Mouse (Mus musculus) kidney, adult 2 months (tissue): ENCODE data around the gene Flnc. TPM values are rescaled to one million over a fixed set of nuclear protein-coding genes. Genes with fewer than 3 reads are reported as not detected.
A peak's percentile ranks its signal among the peaks of the same experiment; 100 is the strongest.

Experiments
- DNase-seq: peaks from one replicate; pipeline ENCODE4 v3.0.0; 2021
- H3K27ac ChIP-seq: fragments of 200-500 bp; 2 replicates; pipeline ENCODE4 v1.5.1; 2012; ENCODE audit warnings: low read depth, low read length, control low read depth, inconsistent platforms; ENCODE audit not compliant: insufficient read depth
- H3K27me3 ChIP-seq: fragments of 200-500 bp; replicated peaks from 2 replicates; pipeline ENCODE4 v1.6.1; 2012; ENCODE audit warnings: mild to moderate bottlenecking, moderate library complexity, low read length, inconsistent platforms; ENCODE audit not compliant: control insufficient read depth, insufficient read depth
- H3K36me3 ChIP-seq: fragments of 200-500 bp; 2 replicates; pipeline ENCODE4 v1.6.1; 2012; ENCODE audit warnings: mild to moderate bottlenecking, moderate library complexity, low read length, inconsistent platforms; ENCODE audit not compliant: control insufficient read depth, insufficient read depth
- H3K4me1 ChIP-seq: fragments of 200-500 bp; 2 replicates; pipeline ENCODE4 v1.6.1; 2011; ENCODE audit warnings: low read length; ENCODE audit not compliant: control insufficient read depth, insufficient read depth
- H3K4me3 ChIP-seq: fragments of 200-500 bp; 2 replicates; pipeline ENCODE4 v1.5.1; 2011; ENCODE audit warnings: mild to moderate bottlenecking, low read depth, low read length, control low read depth; ENCODE audit not compliant: insufficient read depth
- CTCF ChIP-seq: fragments of 200-500 bp; conservative IDR thresholded peaks from 2 replicates; pipeline ENCODE4 v1.5.1; 2011; ENCODE audit warnings: low read depth, mild to moderate bottlenecking, control low read depth, low read length, moderate library complexity, mixed read lengths; ENCODE audit not compliant: insufficient read depth, insufficient read length
- POLR2A ChIP-seq: fragments of 200-500 bp; IDR thresholded peaks from one replicate; pipeline ENCODE4 v1.6.1; 2011; ENCODE audit warnings: low read depth, low read length, control low read depth
- WGBS: fragments of 180-500 bp; shearing (Covaris S2); methylation state at CpG from one replicate; pipeline ENCODE4 v1.1.7; 2018; 5-methylcytosine and 5-hydroxymethylcytosine counted together
- polyA plus RNA-seq: library from polyadenylated mRNA; depleted of rRNA; stranded (reverse); fragments of >200 nt; gene quantifications from 2 replicates; pipeline ENCODE4 v1.2.3, GENCODE M21; 2012

The Flnc gene
- polyA plus RNA-seq, 1 experiment = 2.6 TPM

GRCm38 (mm10) chr6:29439251-29439650, 6.2 kb downstream of the Flnc start:
- no peak for TF ChIP-seq CTCF
- TF ChIP-seq POLR2A = no peak
- H3K27ac ChIP-seq = no peak overlapping the region
- no peaks in the 10 kb centered on the region for H3K36me3 ChIP-seq
- no peaks in the 10 kb centered on the region for H3K4me1 ChIP-seq
- H3K4me3 ChIP-seq = no peak overlapping the region
- H3K27me3 ChIP-seq = no peaks in the 10 kb centered on the region
- no peak for DNase-seq
- 88% methylated on average over 4 of the region's 4 CpGs for WGBS

- WGBS = 95% methylated on average over 6 of the region's 6 CpGs
- no peaks in the 10 kb centered on the region for H3K27me3 ChIP-seq
- no peak overlapping the region for H3K27ac ChIP-seq
- no peaks in the 10 kb centered on the region for H3K4me1 ChIP-seq
- H3K36me3 ChIP-seq = no peaks in the 10 kb centered on the region
- TF ChIP-seq POLR2A (no peak), CTCF (no peak)
- no peak for DNase-seq
- H3K4me3 ChIP-seq = no peak overlapping the region
Observed at GRCm38 (mm10) chr6:29439789-29440188, 6.7 kb downstream of the Flnc start.

- no peak overlapping the region for H3K27ac ChIP-seq
- H3K27me3 ChIP-seq = no peaks in the 10 kb centered on the region
- DNase-seq = peak; percentile 39
- WGBS = 70% methylated on average over 11 of the region's 11 CpGs
- H3K36me3 ChIP-seq = no peaks in the 10 kb centered on the region
- no peak overlapping the region for H3K4me3 ChIP-seq
- TF ChIP-seq POLR2A (no peak), CTCF (peak; percentile 74)
- H3K4me1 ChIP-seq = no peaks in the 10 kb centered on the region
Observed at GRCm38 (mm10) chr6:29444773-29445172, 11.7 kb downstream of the Flnc start.

GRCm38 (mm10) chr6:29445354-29445753, 12.3 kb downstream of the Flnc start:
- TF ChIP-seq CTCF (no peak), POLR2A (no peak)
- Histone ChIP-seq H3K4me1 (no peaks in the 10 kb centered on the region), H3K4me3 (no peak overlapping the region), H3K27me3 (no peaks in the 10 kb centered on the region), H3K27ac (no peak overlapping the region), H3K36me3 (no peaks in the 10 kb centered on the region)
- DNase-seq = no peak
- WGBS = 90% methylated on average over 7 of the region's 7 CpGs

GRCm38 (mm10) chr6:29449858-29450257, 16.8 kb downstream of the Flnc start:
- no peak overlapping the region for H3K4me3 ChIP-seq

GRCm38 (mm10) chr6:29450667-29451066, 17.6 kb downstream of the Flnc start:
- H3K4me3 ChIP-seq = no peak overlapping the region
- H3K27ac ChIP-seq = no peak overlapping the region
- H3K27me3 ChIP-seq = no peaks in the 10 kb centered on the region
- H3K4me1 ChIP-seq = no peaks in the 10 kb centered on the region
- no peak for TF ChIP-seq CTCF
- TF ChIP-seq POLR2A = no peak
- no peak for DNase-seq
- no peaks in the 10 kb centered on the region for H3K36me3 ChIP-seq
- 96% methylated on average over 6 of the region's 6 CpGs for WGBS

More at GRCm38 (mm10) chr6:29449858-29450257, 16.8 kb downstream of the Flnc start:
- Histone ChIP-seq H3K36me3 (no peaks in the 10 kb centered on the region), H3K27me3 (no peaks in the 10 kb centered on the region), H3K27ac (no peak overlapping the region), H3K4me1 (no peaks in the 10 kb centered on the region)
- TF ChIP-seq POLR2A = no peak
- TF ChIP-seq CTCF = no peak
- DNase-seq = no peak
- WGBS = 27% methylated on average over 4 of the region's 4 CpGs

- 64% methylated on average over 7 of the region's 7 CpGs for WGBS
- TF ChIP-seq CTCF (no peak), POLR2A (no peak)
- H3K36me3 ChIP-seq = no peaks in the 10 kb centered on the region
Observed at GRCm38 (mm10) chr6:29461502-29461901, 28.4 kb downstream of the Flnc start.

GRCm38 (mm10) chr6:29463388-29463787, 30.3 kb downstream of the Flnc start:
- no peak for DNase-seq
- WGBS = 81% methylated on average over 3 of the region's 3 CpGs
- TF ChIP-seq CTCF (no peak), POLR2A (no peak)
- Histone ChIP-seq H3K4me3 (no peak overlapping the region), H3K27me3 (no peaks in the 10 kb centered on the region), H3K4me1 (no peaks in the 10 kb centered on the region), H3K27ac (no peak overlapping the region), H3K36me3 (no peaks in the 10 kb centered on the region)

More at GRCm38 (mm10) chr6:29461502-29461901, 28.4 kb downstream of the Flnc start:
- Histone ChIP-seq H3K4me1 (no peaks in the 10 kb centered on the region), H3K4me3 (no peak overlapping the region), H3K27ac (no peak overlapping the region), H3K27me3 (no peaks in the 10 kb centered on the region)
- DNase-seq = no peak
